Mouse (Mus musculus): Measurements from ENCODE around the gene Ggct.

- TF ChIP-seq CTCF (IDR thresholded peaks at IDR 0.05; ENCODE audit: control insufficient read depth, insufficient read depth, insufficient replicate concordance, low read depth, low read length) (peak; percentile 82; the same call in 1 of the 2 replicates), POLR2A (IDR thresholded peaks at IDR 0.05; ENCODE audit: control insufficient read depth, low read depth, low read length) (no peak)
These were observed 24.2 kb upstream of the Ggct start for GRCm38 (mm10) chr6:55016710-55017583.

Data from testis, adult 2 months (tissue).